Mouse (Mus musculus) adrenal gland, adult (tissue): Measurements from ENCODE around the gene Gm10642.

Experiments
- DNase-seq, 2 experiments: peaks; one replicate each; pipeline ENCODE4 v3.0.0; 2022 to 2023; ENCODE audit warnings: low spot score in 1 of 2; ENCODE audit not compliant: inconsistent age in 2 of 2

Gm10642 gene

GRCm38 (mm10) chr9:70656130-70657007 is at the start of gene Gm10642:
Gene Gm10642 (plus strand): TSS chr9:70656251.
- DNase-seq: peak; percentile 60 to 84

- no peak for DNase-seq
Observed at GRCm38 (mm10) chr9:70611026-70611673, 44.9 kb upstream of the Gm10642 start.

- DNase-seq: no peak
Observed at GRCm38 (mm10) chr9:70629711-70630110, 26.3 kb upstream of the Gm10642 start.

- no peak for DNase-seq
Observed at GRCm38 (mm10) chr9:70631665-70632064, 24.4 kb upstream of the Gm10642 start.

- DNase-seq: no peak
Observed at GRCm38 (mm10) chr9:70636748-70637147, 19.3 kb upstream of the Gm10642 start.

GRCm38 (mm10) chr9:70650260-70650659 is 5.8 kb upstream of the Gm10642 start:
- no peak for DNase-seq

- DNase-seq: no peak
Observed at GRCm38 (mm10) chr9:70650994-70651393, 5.1 kb upstream of the Gm10642 start.

GRCm38 (mm10) chr9:70652221-70652620 is 3.8 kb upstream of the Gm10642 start:
- no peak for DNase-seq

- DNase-seq: no peak
Observed at GRCm38 (mm10) chr9:70653875-70654274, 2.2 kb upstream of the Gm10642 start.

GRCm38 (mm10) chr9:70654496-70654895 is 1.6 kb upstream of the Gm10642 start:
- DNase-seq: no peak

- no peak for DNase-seq
Observed at GRCm38 (mm10) chr9:70655764-70656129, 304 bp upstream of the Gm10642 start.

- peak; percentile 98 to 99 for DNase-seq
Observed at GRCm38 (mm10) chr9:70657013-70657967, 1.2 kb downstream of the Gm10642 start, which contains the start of gene Mindy2. Gene Mindy2 (minus strand): TSS chr9:70657174.

GRCm38 (mm10) chr9:70658266-70658665 is 2.2 kb downstream of the Gm10642 start:
- no peak for DNase-seq

- DNase-seq: no peak
Observed at GRCm38 (mm10) chr9:70664847-70665246, 8.8 kb downstream of the Gm10642 start.

GRCm38 (mm10) chr9:70665372-70666145 is 9.5 kb downstream of the Gm10642 start:
- DNase-seq: no peak

GRCm38 (mm10) chr9:70666811-70667210 is 10.8 kb downstream of the Gm10642 start:
- DNase-seq: no peak

GRCm38 (mm10) chr9:70668048-70668447 is 12.0 kb downstream of the Gm10642 start:
- DNase-seq: no peak

GRCm38 (mm10) chr9:70669197-70669596 is 13.1 kb downstream of the Gm10642 start:
- no peak for DNase-seq

GRCm38 (mm10) chr9:70670381-70670780 is 14.3 kb downstream of the Gm10642 start:
- DNase-seq: no peak

- DNase-seq: no peak
Observed at GRCm38 (mm10) chr9:70671278-70671677, 15.2 kb downstream of the Gm10642 start.
